Mouse (Mus musculus) G1E (cell line): ENCODE results near the gene Adprm.

ENCODE experiments used
- CTCF ChIP-seq: IDR thresholded peaks from 2 replicates; pipeline ENCODE4 v1.5.1; 2012; ENCODE audit warnings: low read depth, low read length, inconsistent platforms, mixed read lengths
- GATA1 ChIP-seq: IDR thresholded peaks from 2 replicates; pipeline ENCODE4 v1.6.1; 2012; ENCODE audit warnings: borderline replicate concordance, low read length, inconsistent platforms, mixed read lengths
- GATA2 ChIP-seq: IDR thresholded peaks from 2 replicates; pipeline ENCODE4 v1.6.1; 2012; ENCODE audit warnings: low read depth, low read length, inconsistent platforms, borderline replicate concordance
- POLR2AphosphoS5 ChIP-seq: IDR thresholded peaks from 2 replicates; pipeline ENCODE4 v1.6.1; 2012; ENCODE audit warnings: low read depth, low read length, inconsistent platforms; ENCODE audit not compliant: insufficient replicate concordance
- TAL1 ChIP-seq: conservative IDR thresholded peaks from 2 replicates; pipeline ENCODE4 v1.6.1; 2012; ENCODE audit warnings: low read depth, low read length, inconsistent platforms, mixed read lengths

- TF ChIP-seq CTCF = no peak
- TF ChIP-seq TAL1 = no peak
- no peak for TF ChIP-seq POLR2AphosphoS5
- TF ChIP-seq GATA2 = no peak
- no peak for TF ChIP-seq GATA1
These were observed 16.2 kb downstream of the Adprm start for GRCm38 (mm10) chr11:67036229-67036628.
